Mouse (Mus musculus) brain, embryonic 14.5 days (tissue): ENCODE data around the gene Prrc2b. TPM values are rescaled to one million over a fixed set of nuclear protein-coding genes. Genes with fewer than 3 reads are reported as not detected.

Experiments
- DNase-seq: peaks from one replicate; pipeline ENCODE4 v3.0.0-alpha.2; 2011; ENCODE audit warnings: low read depth
- CTCF ChIP-seq: fragments of 200-500 bp; IDR thresholded peaks from 2 replicates; pipeline ENCODE4 v1.5.1; 2012; ENCODE audit warnings: inconsistent platforms, mild to moderate bottlenecking, moderate library complexity, borderline replicate concordance; ENCODE audit not compliant: insufficient read depth, insufficient read length; ENCODE audit errors: extremely low read depth
- POLR2A ChIP-seq: fragments of 200-500 bp; IDR thresholded peaks from 2 replicates; pipeline ENCODE4 v1.6.1; 2012; ENCODE audit warnings: mild to moderate bottlenecking, inconsistent platforms, borderline replicate concordance; ENCODE audit not compliant: poor library complexity, insufficient read depth, insufficient read length, severe bottlenecking; ENCODE audit errors: extremely low read depth
- polyA plus RNA-seq: library from polyadenylated mRNA; depleted of rRNA; stranded (reverse); fragments of >200 nt; gene quantifications from 2 replicates; pipeline ENCODE4 v1.2.3, GENCODE M21; 2012; rRNA removed

Prrc2b gene
- 94.4 and 171 TPM in 2 replicates for polyA plus RNA-seq

GRCm38 (mm10) chr2:32150924-32151659 lies at the start of gene Prrc2b:
Gene Prrc2b, plus strand, starts transcription at chr2:32151082.
- no peak for TF ChIP-seq CTCF
- TF ChIP-seq POLR2A = peak; percentile 74

GRCm38 (mm10) chr2:32102944-32103343 lies 47.9 kb upstream of the Prrc2b start:
- peak; percentile 4 for DNase-seq
- TF ChIP-seq POLR2A = no peak
- TF ChIP-seq CTCF = no peak

More at GRCm38 (mm10) chr2:32150924-32151659, at the start of gene Prrc2b:
- no peak for DNase-seq

DNA sequence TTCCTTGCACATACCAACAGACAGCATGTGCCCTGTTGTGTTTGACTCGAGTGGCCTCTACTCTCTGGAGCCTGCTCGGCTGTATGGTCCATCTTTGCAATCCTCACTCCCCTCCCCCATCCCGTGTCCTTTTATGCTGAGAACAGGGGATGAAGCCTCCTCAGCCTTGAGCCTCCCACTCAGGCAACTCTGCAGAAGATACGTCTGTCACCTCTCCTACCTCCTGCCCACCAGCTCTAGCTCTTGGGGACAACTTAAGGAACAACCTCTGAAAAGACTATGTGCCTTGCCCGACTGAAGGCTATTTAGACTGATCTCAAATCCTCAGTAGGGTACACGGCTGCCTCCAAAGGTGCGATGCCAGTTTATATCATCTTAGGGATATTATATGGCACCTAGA lies 47.3 kb upstream of the Prrc2b start:
- DNase-seq = no peak
- TF ChIP-seq POLR2A (no peak), CTCF (no peak)

- DNase-seq = no peak
- TF ChIP-seq POLR2A = no peak
- TF ChIP-seq CTCF = no peak
These were observed 46.8 kb upstream of the Prrc2b start for GRCm38 (mm10) chr2:32104122-32104521.

GRCm38 (mm10) chr2:32105117-32105913 lies 45.6 kb upstream of the Prrc2b start:
- TF ChIP-seq CTCF = no peak
- no peak for TF ChIP-seq POLR2A
- no peak for DNase-seq

- DNase-seq = no peak
These were observed 45.0 kb upstream of the Prrc2b start for GRCm38 (mm10) chr2:32105930-32106329.

DNA sequence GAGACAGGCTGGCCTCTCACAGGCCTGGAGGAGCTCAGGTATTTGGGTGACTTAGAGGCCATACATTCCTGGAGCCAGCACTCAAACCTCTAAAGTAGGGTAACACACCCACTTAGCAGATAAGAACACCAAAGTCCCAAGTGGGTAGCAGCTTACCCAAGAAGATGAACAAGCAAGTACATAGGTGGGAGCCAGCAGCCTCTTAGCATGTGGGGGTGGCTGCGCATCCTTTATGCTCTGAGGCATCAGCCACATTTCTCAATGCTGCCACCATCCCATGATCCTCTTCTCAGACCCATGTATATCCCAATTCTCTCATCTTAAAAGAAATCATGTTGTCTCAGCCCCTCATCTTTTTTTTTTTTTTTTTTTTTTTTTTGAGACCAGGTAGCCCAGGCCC lies 39.6 kb upstream of the Prrc2b start:
- DNase-seq = no peak
- no peak for TF ChIP-seq POLR2A

More at GRCm38 (mm10) chr2:32105930-32106329, 45.0 kb upstream of the Prrc2b start:
- TF ChIP-seq POLR2A (no peak), CTCF (no peak)

DNA sequence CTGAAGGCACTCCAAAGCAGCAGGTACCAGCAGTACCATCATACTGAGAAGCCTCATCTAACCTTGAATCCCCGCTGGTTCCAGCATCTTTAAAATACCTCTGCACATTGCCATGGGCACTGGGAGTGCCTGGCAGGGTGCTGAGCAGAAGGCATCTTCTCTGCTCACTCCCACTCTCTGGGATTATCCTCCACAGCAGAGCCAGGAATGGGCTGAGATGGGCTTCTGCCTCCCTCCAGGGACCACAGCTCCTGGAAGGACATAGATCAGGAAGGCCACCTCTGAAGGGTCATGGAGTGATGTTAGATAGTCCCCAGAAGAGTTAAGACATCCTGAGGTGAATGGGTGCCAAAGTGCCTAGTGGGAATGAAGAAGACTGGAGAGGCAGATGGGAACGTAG lies 38.3 kb upstream of the Prrc2b start:
- DNase-seq = no peak
- TF ChIP-seq POLR2A (no peak), CTCF (no peak)

DNA sequence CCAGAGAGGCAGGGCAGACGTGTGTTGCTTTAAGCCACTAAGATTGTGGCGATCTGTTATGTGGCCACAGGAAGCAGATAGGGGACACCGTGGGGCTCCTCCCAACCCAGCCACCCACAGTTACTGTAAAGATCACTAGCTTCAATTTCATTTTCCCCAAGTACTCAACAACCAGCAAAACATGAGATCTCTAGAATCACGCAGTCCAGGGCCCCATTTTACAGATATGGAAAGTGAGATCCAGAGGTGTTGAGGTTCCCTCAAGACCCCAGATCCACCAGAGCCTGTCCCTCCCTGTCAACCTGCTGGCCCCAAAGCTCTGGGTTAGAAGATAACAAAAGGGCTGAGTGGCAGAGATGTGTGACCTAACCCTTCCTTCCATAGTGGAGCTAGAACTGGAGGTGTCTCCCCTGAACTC lies 35.0 kb upstream of the Prrc2b start:
- DNase-seq = no peak
- no peak for TF ChIP-seq POLR2A
- TF ChIP-seq CTCF = no peak

DNA sequence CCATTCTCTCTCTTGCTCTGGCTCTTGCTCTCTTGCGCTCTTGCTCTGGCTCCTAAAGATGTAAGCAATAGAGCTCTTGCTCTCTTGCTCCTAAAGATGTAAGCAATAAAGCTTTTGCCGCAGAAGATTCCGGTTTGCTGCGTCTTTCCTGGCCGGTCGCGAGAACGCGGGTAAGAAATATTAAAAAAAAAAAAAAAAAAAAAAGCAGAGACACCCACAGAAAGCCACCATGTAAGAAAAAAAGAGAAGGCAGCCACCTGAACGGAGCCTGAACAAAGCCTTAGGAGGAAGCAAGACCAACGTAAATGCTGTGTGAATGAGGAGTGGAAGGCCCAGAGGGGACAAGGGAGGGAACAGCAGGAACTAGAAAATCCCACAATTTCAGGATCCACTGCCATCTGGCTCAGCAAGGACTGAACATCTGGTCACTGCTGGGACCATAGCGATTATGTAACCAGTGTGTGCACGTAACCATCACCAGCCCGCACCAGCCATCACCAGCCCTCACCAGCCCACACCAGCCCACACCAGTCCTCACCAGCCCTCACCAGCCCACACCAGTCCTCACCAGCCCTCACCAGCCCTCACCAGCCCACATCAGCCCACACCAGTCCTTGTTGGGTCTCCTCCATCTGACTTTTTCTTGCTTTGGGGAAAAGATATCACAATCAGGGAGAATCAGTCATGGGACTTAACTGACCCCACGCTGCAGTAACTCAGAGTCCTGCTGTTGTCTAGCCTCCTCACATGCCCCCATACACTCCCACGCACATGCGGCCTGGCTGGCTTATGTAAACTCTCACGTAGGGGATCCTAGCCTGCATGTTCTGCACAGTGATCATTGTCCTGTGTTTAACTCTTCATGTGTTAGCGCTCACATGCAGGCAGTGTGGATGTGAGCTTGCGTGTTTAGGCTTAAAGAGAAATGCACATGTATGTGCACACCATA lies 30.8 kb upstream of the Prrc2b start:
- DNase-seq = no peak
- TF ChIP-seq CTCF = no peak
- TF ChIP-seq POLR2A = no peak

- no peak for TF ChIP-seq CTCF
- TF ChIP-seq POLR2A = no peak
- DNase-seq = no peak
These were observed 29.7 kb upstream of the Prrc2b start for GRCm38 (mm10) chr2:32121150-32121549.
